Mouse (Mus musculus) lung, adult 2 months (tissue): ENCODE results near the gene Rsbn1l. TPM values are rescaled to one million over a fixed set of nuclear protein-coding genes. Genes with fewer than 3 reads are reported as not detected.

Source experiments
- DNase-seq: peaks from one replicate; pipeline ENCODE4 v3.0.0; 2022
- H3K4me1 ChIP-seq: fragments of 200-500 bp; 2 replicates; pipeline ENCODE4 v1.6.1; 2011; ENCODE audit warnings: low read length; ENCODE audit not compliant: control insufficient read depth, insufficient read depth
- H3K4me3 ChIP-seq: fragments of 200-500 bp; replicated peaks from 2 replicates; pipeline ENCODE3; 2011; ENCODE audit warnings: low read depth, mild to moderate bottlenecking, control low read depth, low read length; ENCODE audit errors: extremely low read depth
- CTCF ChIP-seq: fragments of 200-500 bp; IDR thresholded peaks from 2 replicates; pipeline ENCODE4 v1.5.1; 2011; ENCODE audit warnings: mild to moderate bottlenecking, low read length, control low read depth; ENCODE audit not compliant: insufficient read depth
- POLR2A ChIP-seq: fragments of 200-500 bp; IDR thresholded peaks from 2 replicates; pipeline ENCODE4 v1.6.1; 2011; ENCODE audit warnings: low read depth, mild to moderate bottlenecking, control low read depth, low read length, borderline replicate concordance; ENCODE audit errors: extremely low read depth
- WGBS: fragments of 180-500 bp; shearing (Covaris S2); methylation state at CpG from one replicate; pipeline ENCODE4 v1.1.7; 2018; 5-methylcytosine and 5-hydroxymethylcytosine counted together
- polyA plus RNA-seq: library from polyadenylated mRNA; depleted of rRNA; stranded (reverse); fragments of >200 nt; gene quantifications from 2 replicates; pipeline ENCODE4 v1.2.3, GENCODE M21; 2012; rRNA removed

The Rsbn1l gene
- polyA plus RNA-seq = 5.3 and 7.0 TPM in 2 replicates

DNA sequence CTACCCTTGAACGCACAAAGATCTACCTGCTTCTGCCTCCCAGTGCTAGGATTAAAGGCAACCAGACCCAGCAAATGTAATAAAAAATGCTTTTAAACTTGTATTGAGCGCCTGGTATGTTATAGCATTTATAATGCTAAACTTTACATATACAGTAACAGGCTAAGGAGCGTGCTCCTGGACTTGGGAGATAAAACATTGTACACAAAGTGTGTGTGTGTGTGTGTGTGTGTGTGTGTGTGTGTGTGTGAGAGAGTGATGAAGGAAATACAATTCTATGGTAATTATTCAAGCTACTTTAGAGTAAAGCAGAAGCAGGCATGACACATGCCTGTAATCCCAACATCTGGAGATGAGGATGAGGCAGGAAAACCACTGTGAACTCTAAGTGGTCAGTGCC is at the start of gene Rsbn1l:
Gene Rsbn1l, minus strand, starts transcription at position 101 of the 400 bp plus-strand sequence.
- H3K4me1 ChIP-seq = peaks cover 4% of the 10 kb centered on the region
- TF ChIP-seq CTCF = no peak
- no peak for TF ChIP-seq POLR2A
- H3K4me3 ChIP-seq = no peak within 1 kb of the TSS
- 99% methylated on average over 3 of the region's 3 CpGs for WGBS
- DNase-seq = no peak

DNA sequence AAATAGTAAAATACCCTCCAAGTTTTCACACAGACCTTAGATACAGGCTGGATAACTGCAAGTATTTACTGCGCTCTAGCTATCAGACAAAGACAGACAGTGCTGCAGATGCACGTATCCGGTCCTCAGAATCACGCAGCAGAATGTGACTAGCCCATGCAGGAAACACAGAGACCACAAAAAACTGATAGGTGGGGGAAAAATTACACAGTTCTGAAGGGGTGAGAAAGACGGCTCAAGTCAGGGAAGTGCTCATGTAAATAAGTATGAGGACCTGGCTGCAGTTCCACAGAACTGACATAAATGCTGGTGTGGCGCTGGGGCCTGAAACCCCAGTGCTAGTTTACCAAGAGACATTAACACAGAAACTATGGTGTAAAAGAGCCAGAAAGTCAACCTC is 46.5 kb upstream of the Rsbn1l start:
- H3K4me3 ChIP-seq = no peak overlapping the region
- DNase-seq = no peak
- WGBS = 83% methylated on average over 6 of the region's 6 CpGs

DNA sequence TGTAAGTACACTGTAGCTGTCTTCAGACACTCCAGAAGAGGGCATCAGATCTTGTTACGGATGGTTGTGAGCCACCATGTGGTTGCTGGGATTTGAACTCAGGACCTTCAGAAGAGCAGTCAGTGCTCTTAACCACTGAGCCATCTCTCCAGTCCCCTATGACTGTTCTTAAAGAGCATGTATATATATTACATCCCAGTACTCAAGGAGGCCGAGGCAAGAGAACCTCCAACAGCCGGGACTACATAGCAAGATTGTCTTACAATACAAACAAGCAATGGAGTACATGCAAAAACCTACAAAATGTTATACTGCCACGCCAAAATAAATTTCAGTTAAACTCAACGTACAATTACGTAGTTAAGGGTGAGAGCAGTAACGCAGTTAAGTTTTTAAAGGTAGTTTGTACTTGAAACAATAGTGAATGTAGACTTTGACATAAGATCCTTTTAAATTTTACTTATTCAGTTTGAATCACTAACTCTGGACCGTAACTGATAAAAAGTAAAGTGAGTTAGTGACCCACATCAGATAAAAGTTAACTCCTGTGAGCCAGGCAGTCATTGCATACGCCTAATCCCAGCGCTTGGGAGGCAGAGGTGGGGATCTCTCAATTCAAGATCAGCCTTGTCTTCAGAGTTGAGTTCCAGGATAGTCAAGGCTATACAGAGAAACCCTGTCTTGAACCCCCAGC is 45.6 kb upstream of the Rsbn1l start:
- H3K4me3 ChIP-seq = no peak overlapping the region
- WGBS = 94% methylated on average over 10 of the region's 10 CpGs

More for the DNA sequence above, 46.5 kb upstream of the Rsbn1l start:
- no peaks in the 10 kb centered on the region; the same call in 1 of the 2 replicates for H3K4me1 ChIP-seq
- TF ChIP-seq CTCF (no peak), POLR2A (no peak)

DNA sequence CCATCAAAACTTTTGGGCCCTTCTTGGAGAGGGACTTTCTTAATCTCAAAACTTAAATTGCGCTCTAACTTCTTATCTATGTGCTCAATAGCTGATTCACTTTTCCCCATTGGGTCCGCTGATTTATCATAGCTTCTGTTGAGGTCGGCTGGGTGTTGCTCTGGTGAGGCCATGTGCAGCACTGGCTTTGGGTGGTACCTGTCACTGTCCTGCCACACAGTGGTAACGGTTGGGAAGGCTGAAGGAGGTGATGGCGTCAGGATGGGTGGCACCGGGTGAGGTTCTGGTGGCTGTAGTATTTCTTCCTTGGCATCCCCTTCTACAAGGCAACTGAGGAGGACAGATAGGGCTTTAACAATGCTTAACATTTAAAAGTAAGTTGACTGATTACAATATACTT is 42.2 kb upstream of the Rsbn1l start:
- 91% methylated on average over 6 of the region's 6 CpGs for WGBS
- TF ChIP-seq POLR2A (no peak), CTCF (no peak)
- no peaks in the 10 kb centered on the region for H3K4me1 ChIP-seq
- DNase-seq = no peak
- no peak overlapping the region for H3K4me3 ChIP-seq

More for the DNA sequence above, 45.6 kb upstream of the Rsbn1l start:
- TF ChIP-seq POLR2A (no peak), CTCF (no peak)
- H3K4me1 ChIP-seq = no peaks in the 10 kb centered on the region; the same call in 1 of the 2 replicates
- no peak for DNase-seq

DNA sequence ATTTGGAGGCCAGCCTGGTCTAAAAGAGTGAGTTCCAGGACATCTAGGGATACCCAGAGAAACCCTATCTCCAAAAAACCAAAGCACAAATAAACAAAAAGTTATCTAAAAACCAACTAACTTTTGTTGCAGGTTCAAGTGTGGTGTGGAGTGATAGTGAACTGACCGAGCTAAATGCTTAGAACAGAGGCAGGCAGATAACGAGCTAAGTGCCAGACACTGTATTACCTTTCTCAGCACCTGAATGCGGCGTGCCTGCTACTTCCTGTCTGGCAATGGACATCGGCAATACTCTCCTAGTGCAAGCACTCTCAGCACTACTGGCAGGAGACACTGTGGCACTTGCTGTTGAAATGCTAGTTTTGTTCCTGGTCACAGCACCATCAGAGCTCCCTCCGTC is 41.4 kb upstream of the Rsbn1l start:
- WGBS = 83% methylated on average over 6 of the region's 6 CpGs
- TF ChIP-seq POLR2A (no peak), CTCF (no peak)
- Histone ChIP-seq H3K4me3 (no peak overlapping the region), H3K4me1 (no peaks in the 10 kb centered on the region)
- DNase-seq = no peak

DNA sequence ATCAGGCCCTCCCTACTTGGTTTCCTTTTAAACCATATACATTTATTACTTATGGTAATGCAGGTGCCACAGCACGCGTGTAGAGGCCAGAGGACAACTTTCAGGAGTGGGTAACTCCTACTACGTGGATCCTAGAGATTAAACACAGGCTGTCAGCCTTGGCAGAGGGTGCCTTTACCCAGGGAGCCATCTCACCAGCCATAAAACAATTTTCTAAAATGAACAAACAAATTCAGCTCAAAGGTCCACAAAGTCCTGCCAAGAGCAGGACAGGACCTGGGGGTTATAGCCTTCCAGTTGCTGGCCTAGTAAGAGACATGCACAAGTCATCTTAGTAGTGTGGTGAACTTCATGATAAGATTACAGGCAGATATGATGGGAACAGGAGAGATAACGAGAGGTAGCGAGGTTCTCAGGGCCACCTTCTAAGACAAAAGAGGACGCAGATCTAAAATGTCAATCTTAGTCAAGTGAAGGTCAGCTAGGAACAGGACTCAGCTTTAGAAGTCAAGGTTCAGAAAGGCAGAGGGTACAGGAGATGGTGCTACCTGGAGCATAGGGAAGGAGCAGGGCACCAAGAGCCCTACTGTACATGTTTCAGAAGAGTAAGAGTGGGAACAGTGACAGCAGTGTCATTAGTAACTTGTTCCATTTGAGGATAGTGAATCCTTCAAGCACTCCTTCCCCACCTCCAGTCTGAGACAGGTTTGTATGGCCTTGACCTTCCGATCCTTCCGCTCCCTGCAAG is 34.0 kb upstream of the Rsbn1l start:
- DNase-seq = no peak
- no peak overlapping the region for H3K4me3 ChIP-seq
- 93% methylated on average over 8 of the region's 8 CpGs for WGBS
- no peak for TF ChIP-seq POLR2A
- TF ChIP-seq CTCF = no peak
- no peaks in the 10 kb centered on the region for H3K4me1 ChIP-seq

DNA sequence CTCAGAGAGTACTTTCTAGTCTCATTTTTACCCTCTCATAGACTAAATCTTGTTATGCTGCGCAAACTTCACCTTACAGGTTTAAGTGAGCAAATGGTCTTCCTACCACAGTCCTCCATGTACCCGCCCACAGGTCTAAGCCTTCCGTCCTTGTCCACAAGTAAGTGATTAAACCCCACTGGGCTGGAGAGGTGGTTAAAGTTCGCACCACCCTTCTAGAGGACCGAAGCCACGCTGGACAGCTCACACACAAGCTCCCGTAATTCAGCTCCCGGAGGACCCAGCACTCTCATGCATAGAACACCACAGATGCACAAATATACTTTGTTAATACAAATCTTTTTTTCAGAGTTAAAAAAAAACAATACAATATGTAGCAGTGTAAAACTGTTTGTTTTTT is 30.1 kb upstream of the Rsbn1l start:
- no peak overlapping the region for H3K4me3 ChIP-seq
- WGBS = 93% methylated on average over 8 of the region's 8 CpGs
- H3K4me1 ChIP-seq = no peaks in the 10 kb centered on the region
- no peak for DNase-seq
- no peak for TF ChIP-seq CTCF
- TF ChIP-seq POLR2A = no peak

DNA sequence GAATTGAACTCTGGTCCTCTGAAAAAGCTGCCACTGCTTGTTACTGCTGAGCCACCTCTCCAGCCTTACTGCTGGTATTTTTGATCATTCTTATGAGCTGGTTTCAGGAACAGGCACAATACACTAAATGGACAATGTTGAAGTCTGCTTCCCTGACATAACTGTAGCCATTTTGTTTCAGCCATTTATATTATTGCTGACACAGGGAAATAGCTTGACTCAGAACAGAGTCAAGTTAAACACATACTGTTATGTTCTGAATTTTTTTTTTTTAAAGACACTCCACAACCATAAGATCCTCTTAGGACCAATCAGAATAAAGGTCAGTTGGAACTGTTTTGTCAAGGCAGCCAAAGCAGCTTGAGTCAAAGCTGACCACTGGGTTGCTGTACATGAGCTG is 27.3 kb upstream of the Rsbn1l start:
- Histone ChIP-seq H3K4me1 (no peaks in the 10 kb centered on the region), H3K4me3 (no peak overlapping the region)
- DNase-seq = no peak
- TF ChIP-seq CTCF (no peak), POLR2A (no peak)

DNA sequence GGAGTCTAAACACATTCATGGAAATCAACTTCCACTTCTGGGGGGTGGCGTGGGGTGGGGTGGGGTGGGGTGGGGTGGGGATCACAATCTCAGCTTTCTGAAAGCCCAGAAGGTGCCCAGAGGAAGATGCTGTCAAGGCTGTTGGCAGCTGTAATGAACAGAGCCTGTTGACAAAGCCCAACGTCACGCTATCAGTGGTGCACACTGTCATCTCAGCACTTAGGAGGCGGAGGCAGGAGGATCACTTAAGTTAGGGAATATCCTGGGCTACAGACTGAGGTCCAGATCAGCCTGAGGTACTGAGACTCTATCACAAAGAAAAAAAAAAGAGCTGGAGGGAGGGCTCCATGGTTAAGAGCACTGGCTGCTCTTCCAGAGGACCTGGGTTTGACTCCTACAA is 18.5 kb upstream of the Rsbn1l start:
- H3K4me3 ChIP-seq = no peak overlapping the region
- H3K4me1 ChIP-seq = no peaks in the 10 kb centered on the region
- WGBS = 84% methylated on average over 4 of the region's 4 CpGs
- no peak for DNase-seq
- TF ChIP-seq POLR2A (no peak), CTCF (no peak)

DNA sequence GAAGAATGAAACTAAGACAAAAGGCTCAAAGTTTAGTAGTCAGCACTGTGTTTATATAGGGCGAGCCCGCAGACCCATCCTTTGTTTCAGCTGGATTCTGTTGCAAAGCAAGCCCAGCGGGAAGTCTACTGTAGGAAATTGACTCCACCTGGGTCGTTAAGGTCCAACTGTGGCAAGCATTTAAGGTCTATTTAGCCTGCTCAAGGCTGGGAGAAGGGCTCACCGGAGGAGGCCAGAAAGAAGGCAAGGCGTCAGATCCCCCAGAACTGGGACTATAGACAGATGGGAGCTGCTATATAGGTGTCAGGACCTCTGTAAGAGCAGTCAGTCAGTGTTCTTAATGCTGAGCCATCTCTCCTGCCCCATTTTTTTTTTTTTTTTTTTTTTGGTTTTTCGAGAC is 17.8 kb upstream of the Rsbn1l start:
- Histone ChIP-seq H3K4me1 (no peaks in the 10 kb centered on the region), H3K4me3 (no peak overlapping the region)
- TF ChIP-seq CTCF (no peak), POLR2A (no peak)
- 47% methylated on average over 7 of the region's 7 CpGs for WGBS
- no peak for DNase-seq
